Mouse (Mus musculus) gastrocnemius, postnatal 25 days (tissue): ENCODE results near the gene Hspb8. TPM values are rescaled to one million over a fixed set of nuclear protein-coding genes. Genes with fewer than 3 reads are reported as not detected.
A peak's percentile ranks its signal among the peaks of the same experiment; 100 is the strongest.
"Not testable (repeated sequence)": the region's sequence is repeated elsewhere in the genome, so short reads cannot be mapped to it uniquely, and the experiment has no call there.

Source experiments
- DNase-seq: peaks from one replicate; pipeline ENCODE4 v3.0.0; 2022
- total RNA-seq, 2 experiments: library from RNA; stranded (reverse); gene quantifications; 1 replicate in 1 of 2; 2 replicates in 1 of 2; pipeline ENCODE4 v1.2.3; 2021

The Hspb8 gene
- total RNA-seq, 2 experiments from 2014 or later = 216 to 227 TPM

- DNase-seq = peak; percentile 26
These were observed 12.5 kb upstream of the Hspb8 start for GRCm38 (mm10) chr5:116434976-116435850.

- no peak for DNase-seq
These were observed 10.2 kb upstream of the Hspb8 start for GRCm38 (mm10) chr5:116432871-116433270.

- DNase-seq = no peak
These were observed 4.0 kb upstream of the Hspb8 start for GRCm38 (mm10) chr5:116426701-116427100.

DNA sequence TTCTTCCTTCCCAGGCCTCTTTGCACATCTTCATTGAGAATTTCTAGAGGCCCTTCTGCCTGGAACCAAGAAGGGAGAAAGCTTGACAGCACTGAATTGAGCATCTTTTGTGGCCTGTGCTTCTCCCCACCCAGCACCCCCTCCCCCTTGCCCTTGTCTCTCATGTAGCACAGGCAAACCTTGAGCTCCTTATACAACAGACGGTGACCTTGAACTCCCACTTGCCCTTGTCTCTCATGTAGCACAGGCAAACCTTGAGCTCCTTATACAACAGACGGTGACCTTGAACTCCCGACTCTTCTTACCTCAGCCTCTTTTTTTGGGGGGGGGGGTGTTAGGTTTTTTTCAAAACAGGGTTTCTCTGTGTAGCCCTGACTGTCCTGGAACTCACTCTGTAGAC, 3.0 kb upstream of the Hspb8 start:
- DNase-seq = not testable (repeated sequence)

DNA sequence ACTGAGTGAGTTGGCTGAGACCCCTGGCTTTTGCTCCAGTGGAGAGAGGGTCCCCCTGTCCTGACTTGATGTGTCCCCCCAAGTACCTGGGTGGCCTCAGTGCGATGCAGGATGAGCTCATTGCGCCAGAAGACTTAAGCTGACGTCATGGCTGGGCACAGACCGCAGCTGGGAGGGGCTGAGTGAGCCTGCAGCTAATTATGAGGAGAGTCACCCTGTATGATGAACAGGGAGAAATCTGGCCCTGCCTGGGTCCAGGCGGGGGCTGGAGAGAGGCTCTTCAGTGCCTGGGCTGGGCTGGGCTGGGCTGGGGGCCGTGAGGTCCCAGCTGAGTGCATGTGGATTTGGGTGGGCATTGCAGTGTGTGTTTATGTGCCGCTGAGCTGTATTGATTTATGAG, 2.6 kb upstream of the Hspb8 start:
- no peak for DNase-seq

DNA sequence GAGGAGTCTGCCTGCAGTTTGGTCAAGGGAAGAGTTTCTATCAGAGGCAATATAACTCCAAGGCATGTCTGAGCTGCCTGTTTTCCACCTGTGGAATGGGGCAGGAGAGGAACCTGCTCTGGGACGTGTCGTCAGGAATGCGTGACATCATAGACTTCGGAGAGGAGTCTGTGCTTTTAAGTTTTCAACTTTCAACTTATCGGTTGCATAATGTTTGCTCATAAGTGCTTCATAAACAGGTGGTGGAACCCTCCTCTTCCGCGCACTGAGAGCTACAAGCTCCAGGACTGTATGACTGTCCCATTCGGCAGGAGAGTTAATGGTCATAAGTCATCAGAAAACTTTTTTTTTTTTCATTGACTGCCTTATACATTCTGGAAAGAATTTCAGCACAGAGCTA, 1.1 kb upstream of the Hspb8 start:
- DNase-seq = no peak

GRCm38 (mm10) chr5:116421791-116422481, 728 bp downstream of the Hspb8 start:
- DNase-seq = no peak

GRCm38 (mm10) chr5:116420759-116421225, 1.9 kb downstream of the Hspb8 start:
- DNase-seq = peak; percentile 64

DNA sequence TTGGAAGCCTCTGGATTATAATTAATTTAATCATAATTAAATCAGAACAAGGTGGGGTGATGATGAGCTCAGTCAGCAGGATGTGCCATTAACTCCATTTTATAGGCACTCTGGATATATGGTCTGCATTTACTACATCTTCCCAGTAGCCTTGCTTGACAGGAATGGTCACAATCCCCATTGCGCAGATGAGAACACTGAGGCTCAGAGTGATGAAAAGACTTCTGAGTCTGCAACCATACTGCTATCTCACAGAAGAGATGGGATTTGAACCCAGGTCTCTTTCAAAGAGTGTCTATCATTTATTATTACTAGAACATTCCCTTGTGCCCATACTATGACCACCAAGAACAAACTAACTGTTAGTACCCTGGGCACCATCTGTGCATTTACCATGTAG, 2.5 kb downstream of the Hspb8 start:
- DNase-seq = no peak

DNA sequence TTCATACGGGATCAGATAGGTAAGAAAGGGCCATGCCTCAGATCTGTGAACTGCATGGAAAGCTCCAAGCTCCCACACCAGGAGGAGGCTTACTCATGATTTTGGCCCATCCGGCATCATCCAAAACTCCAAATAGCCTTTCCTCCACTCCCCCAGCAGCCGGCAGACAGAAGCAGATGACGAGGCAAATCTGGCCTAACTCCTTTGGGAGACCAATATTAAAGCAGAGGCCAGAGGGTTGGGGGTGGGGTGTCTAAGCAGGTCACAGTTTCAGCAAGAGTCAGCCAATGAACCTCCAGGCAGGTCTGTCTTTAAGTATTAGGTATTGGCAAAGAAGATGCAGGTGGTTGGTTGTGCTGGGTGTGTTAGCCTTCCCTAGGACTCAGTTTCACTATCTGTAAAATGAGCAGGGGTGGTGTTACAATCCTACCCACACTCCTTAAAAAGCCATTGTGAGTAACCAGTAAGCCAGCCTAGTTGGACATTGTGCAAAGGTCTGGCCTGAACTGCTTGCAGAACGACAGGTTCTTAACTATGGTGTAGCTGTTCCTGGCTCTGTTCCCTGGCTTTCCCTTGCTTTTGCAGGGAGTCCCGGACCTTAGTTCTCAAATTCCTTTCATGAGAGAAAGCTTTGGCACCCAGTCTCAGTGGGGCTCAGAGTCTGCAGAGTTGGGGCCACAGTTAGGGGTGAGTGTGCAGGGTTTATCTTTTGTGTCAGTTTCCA, 3.2 kb downstream of the Hspb8 start:
- peak; percentile 60 for DNase-seq

GRCm38 (mm10) chr5:116416208-116416607, 6.5 kb downstream of the Hspb8 start:
- no peak for DNase-seq

GRCm38 (mm10) chr5:116409689-116410590, 12.7 kb downstream of the Hspb8 start:
- no peak for DNase-seq

DNA sequence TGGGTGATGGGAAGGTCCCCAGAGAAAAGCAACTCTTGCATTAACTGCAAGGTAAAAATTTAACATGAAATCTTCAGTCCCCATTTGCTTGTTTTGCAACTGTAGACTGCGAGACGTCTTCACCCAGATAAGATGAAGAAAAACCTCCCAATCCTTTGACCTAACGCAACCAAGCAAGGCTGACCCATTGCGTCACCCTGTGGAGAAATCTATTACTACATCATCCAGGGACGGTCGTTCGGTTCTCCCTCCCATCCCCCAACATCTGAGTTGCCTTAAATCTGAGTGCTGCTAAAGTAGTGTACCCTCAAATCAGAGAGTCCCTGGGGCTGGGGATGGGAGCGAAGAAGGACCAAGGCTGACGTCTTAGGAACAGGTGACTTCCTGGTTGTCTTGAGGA, 13.7 kb downstream of the Hspb8 start:
- DNase-seq = no peak

- DNase-seq = no peak
These were observed 14.7 kb downstream of the Hspb8 start for GRCm38 (mm10) chr5:116407936-116408335.

- no peak for DNase-seq
These were observed 15.3 kb downstream of the Hspb8 start for GRCm38 (mm10) chr5:116407321-116407720.

GRCm38 (mm10) chr5:116406507-116406906, 16.2 kb downstream of the Hspb8 start:
- DNase-seq = no peak

GRCm38 (mm10) chr5:116405934-116406333, 16.7 kb downstream of the Hspb8 start:
- no peak for DNase-seq

DNA sequence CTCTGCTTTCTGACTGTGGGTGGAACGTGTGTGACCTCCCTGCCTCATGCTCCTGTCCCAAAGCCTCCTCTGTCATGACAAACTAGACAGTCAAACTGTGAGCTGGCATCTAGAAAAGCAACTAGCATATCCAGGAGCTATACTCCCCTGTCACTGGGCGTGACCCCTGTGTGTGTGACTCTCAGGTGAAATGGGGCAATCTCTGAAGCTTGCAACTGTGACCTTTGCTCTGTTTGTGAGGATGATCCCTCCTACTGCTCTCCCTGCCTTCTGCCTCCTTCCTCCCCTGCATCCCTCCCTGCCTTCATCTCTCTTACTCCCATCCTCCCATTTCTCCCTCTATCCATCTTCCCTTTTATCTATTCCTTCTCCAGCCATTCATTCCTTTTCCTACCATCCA, 18.6 kb downstream of the Hspb8 start:
- DNase-seq = no peak

GRCm38 (mm10) chr5:116400801-116401200, 21.9 kb downstream of the Hspb8 start:
- DNase-seq = no peak

GRCm38 (mm10) chr5:116400042-116400730, 22.5 kb downstream of the Hspb8 start:
- no peak for DNase-seq

- no peak for DNase-seq
These were observed 26.6 kb downstream of the Hspb8 start for GRCm38 (mm10) chr5:116396104-116396503.
